Mouse (Mus musculus) heart, adult 9 months (tissue): ENCODE results near the gene Tada3.
"Not testable (repeated sequence)": the region's sequence is repeated elsewhere in the genome, so short reads cannot be mapped to it uniquely, and the experiment has no call there.

Experiments used
- DNase-seq, 2 experiments: peaks; one replicate each; pipeline ENCODE4 v3.0.0; 2022; ENCODE audit warnings: low spot score in 2 of 2

Gene Tada3

GRCm38 (mm10) chr6:113343177-113344092, 34.2 kb downstream of the Tada3 start, which contains the start of gene Camk1:
Gene Camk1 (minus strand): TSS chr6:113343984.
- DNase-seq = peak; percentile 88 to 89

GRCm38 (mm10) chr6:113342297-113342696, 35.4 kb downstream of the Tada3 start:
- no peak for DNase-seq

GRCm38 (mm10) chr6:113341574-113341973, 36.1 kb downstream of the Tada3 start:
- peak in 1 of 2 experiments; percentile 57 for DNase-seq

DNA sequence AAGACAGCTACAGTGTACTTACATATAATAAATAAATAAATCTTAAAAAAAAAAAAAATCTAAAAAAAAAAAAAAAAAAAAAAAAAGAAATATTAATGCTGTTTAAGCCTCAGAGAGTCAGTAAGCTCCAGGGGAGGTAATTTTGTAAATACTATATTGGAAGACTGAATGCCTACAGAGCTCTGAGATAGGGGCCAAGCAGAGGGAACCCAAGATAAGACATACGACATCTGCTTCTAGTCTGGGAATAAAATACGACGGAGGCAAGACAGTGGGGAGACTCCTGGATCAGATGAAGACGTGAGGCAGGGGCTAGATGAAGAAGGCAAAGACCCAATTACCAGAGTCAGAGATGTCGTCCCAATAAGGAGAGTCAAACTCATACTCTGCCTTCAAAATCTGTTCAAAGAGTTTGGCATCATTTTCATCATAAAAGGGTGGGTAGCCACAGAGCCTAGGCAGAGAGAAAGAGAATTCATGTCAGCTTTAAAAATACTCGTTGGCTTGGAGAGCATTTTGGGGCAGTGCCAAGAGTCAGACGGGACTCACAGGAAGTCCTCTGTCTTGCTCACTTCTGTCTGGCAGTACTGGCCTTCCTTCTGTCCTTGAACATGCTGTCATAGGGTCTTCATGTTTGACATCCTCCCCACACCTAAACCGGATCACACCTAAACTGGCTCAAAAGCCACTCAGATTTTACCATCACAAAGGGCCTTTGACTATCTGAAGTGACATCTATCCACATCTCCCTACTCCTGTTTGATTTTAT, 40.6 kb downstream of the Tada3 start:
- peak in 1 of 2 experiments; percentile 52 for DNase-seq

- DNase-seq = no peak
Observed at GRCm38 (mm10) chr6:113334216-113334615, 43.5 kb downstream of the Tada3 start.

DNA sequence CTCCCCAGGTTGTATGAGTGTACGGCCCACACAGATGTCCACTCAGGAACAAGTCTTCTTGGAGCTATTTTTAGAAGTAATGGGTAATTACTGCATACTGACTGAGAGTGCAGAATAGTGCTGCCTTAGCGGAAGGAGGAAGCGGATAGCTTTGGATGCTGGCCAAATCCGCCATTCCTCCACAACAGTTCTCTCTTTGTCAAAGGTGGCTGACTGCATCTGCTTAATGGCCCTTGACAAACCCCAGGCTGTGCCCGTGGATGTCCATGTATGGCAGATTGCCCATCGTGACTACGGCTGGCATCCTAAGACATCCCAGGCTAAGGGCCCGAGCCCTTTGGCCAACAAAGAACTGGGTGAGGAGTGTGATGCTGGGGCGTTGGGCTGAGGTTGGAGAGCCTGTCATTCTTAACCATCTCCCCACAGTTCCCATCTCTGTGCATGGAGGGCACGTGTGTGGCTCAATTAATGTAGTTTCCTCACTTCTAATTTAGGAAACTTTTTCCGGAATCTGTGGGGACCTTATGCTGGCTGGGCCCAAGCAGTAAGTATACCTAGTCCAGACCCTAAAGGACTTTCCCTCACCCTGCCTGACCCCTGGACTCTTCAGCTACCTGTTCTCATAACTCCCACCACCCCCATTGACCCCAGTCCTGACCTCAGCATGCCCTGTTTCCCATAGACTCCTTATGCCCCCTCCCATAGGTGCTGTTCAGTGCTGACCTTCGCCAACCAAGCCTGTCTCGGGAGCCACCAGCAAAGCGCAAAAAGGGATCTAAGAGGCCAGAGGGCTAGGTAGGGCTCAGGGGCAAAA, 44.3 kb downstream of the Tada3 start:
- peak; percentile 28 to 56 for DNase-seq

DNA sequence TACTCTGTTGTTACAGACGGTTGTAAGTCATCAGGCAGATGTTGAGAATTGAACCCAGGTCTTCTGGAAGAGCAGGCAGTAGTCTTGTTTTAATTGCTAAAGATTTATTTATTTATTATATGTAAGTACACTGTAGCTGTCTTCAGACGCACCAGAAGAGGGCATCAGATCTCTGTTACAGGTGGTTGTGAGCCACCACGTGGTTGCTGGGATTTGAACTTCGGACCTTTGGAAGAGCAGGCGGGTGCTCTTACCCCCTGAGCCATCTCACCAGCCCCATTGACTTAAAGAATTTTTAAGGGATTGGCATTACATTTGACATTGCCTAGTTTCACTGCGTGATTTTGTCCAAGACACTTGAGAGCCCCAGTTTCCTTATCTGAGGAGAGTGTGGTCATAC, 44.9 kb downstream of the Tada3 start:
- not testable (repeated sequence) for DNase-seq

GRCm38 (mm10) chr6:113331721-113332120, 46.0 kb downstream of the Tada3 start:
- no peak for DNase-seq

DNA sequence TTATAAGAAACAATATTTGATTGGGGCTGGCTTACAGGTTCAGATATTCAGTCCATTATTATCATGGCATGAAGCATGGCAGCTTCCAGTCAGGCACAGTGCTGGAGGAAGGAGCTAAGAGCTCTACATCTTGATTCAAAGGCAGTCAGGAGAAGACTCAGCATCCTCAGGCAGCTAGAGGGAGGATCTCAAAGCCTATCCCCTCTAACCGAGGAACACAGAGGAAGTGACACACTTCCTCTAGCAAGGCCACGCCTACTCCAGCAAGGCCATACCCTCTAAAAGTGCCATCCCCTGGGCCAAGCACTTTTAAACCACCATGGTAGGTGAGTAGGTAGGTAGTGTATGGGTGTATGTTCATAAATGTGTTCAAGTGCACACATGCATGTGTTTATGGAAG, 47.1 kb downstream of the Tada3 start:
- peak in 1 of 2 experiments; percentile 30 for DNase-seq

DNA sequence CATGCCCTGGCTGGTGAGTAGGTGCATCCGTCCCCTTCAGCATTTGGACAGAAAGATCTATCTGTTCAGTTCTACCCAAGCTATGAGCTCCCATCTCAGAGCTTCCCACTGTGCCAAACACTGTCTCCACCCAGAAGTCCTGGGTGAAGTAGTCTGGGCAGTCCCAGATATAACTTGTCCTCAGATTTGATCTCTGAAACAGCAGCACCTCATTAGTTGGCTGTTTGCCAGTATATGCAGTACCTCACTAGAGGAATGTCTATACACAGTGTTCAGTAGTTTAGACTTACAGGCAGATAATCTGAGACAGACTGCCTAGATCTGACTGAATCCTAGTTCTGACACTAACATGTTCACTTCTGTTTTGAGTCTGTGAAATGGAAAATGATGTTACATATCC, 48.3 kb downstream of the Tada3 start:
- DNase-seq = no peak

- DNase-seq = peak; percentile 99 to 100
Observed at GRCm38 (mm10) chr6:113326533-113327315, 51.0 kb downstream of the Tada3 start, which contains the start of gene Ogg1. Gene Ogg1 (plus strand): TSS chr6:113326972.
